Mouse (Mus musculus) heart, embryonic 10.5 days (tissue): ENCODE data around the gene Casp8. TPM values are rescaled to one million over a fixed set of nuclear protein-coding genes. Genes with fewer than 3 reads are reported as not detected.
"Not testable (repeated sequence)": the region's sequence is repeated elsewhere in the genome, so short reads cannot be mapped to it uniquely, and the experiment has no call there.

Experiments used
- DNase-seq: peaks from one replicate; pipeline ENCODE4 v3.0.0-alpha.2; 2017; ENCODE audit warnings: low spot score
- H3K27ac ChIP-seq: fragments of 300-500 bp; sonication (generic); 2 replicates; pipeline ENCODE4 v1.5.1; 2016; ENCODE audit warnings: mild to moderate bottlenecking
- H3K27me3 ChIP-seq: fragments of 300-500 bp; sonication (generic); 2 replicates; pipeline ENCODE4 v1.6.1; 2016; ENCODE audit warnings: mild to moderate bottlenecking; ENCODE audit not compliant: poor library complexity, insufficient read depth, severe bottlenecking
- H3K36me3 ChIP-seq: fragments of 300-500 bp; sonication (generic); 2 replicates; pipeline ENCODE4 v1.6.1; 2016; ENCODE audit warnings: mild to moderate bottlenecking, moderate library complexity
- H3K4me1 ChIP-seq: fragments of 300-500 bp; sonication (generic); 2 replicates; pipeline ENCODE4 v1.6.1; 2016; ENCODE audit warnings: mild to moderate bottlenecking
- H3K4me3 ChIP-seq: fragments of 300-500 bp; sonication (generic); 2 replicates; pipeline ENCODE4 v1.5.1; 2016; ENCODE audit warnings: mild to moderate bottlenecking, moderate library complexity
- H3K9me3 ChIP-seq: fragments of 300-500 bp; sonication (generic); 2 replicates; pipeline ENCODE4 v1.6.1; 2016; ENCODE audit warnings: mild to moderate bottlenecking, moderate library complexity
- WGBS: fragments of 180-500 bp; shearing (Covaris S2); methylation state at CpG from one replicate; pipeline ENCODE4 v1.1.7; 2016; 5-methylcytosine and 5-hydroxymethylcytosine counted together
- polyA plus RNA-seq: library from polyadenylated mRNA; unstranded; fragments of >200 nt; fragmentation: Nextera tagmentation; extraction: Ambion mirVana; gene quantifications from 2 replicates; pipeline ENCODE4 v1.2.1, GENCODE M21; 2016

Casp8 gene
- 24.5 and 25.0 TPM in 2 replicates for polyA plus RNA-seq

- H3K4me1 ChIP-seq, result peaks cover 4% of the 10 kb centered on the region; the same call in 1 of the 2 replicates
- no peaks in the 10 kb centered on the region for H3K27me3 ChIP-seq
- H3K4me3 ChIP-seq, result peak within 1 kb of the TSS; percentile 84
- no peaks in the 10 kb centered on the region for H3K9me3 ChIP-seq
- DNase-seq, result peak; percentile 84
- WGBS, result under 1% methylated on average over 42 of the region's 42 CpGs
- peaks cover 9% of the 10 kb centered on the region for H3K36me3 ChIP-seq
- peak within 1 kb of the TSS; percentile 87 for H3K27ac ChIP-seq
Measured at GRCm38 (mm10) chr1:58795291-58796058, at the start of gene Casp8. TSS of gene Casp8 (plus strand) at chr1:58795374.

GRCm38 (mm10) chr1:58746880-58747279, 48.3 kb upstream of the Casp8 start:
- H3K27ac ChIP-seq, result no peak overlapping the region
- DNase-seq, result no peak
- no peaks in the 10 kb centered on the region for H3K9me3 ChIP-seq
- no peaks in the 10 kb centered on the region for H3K4me1 ChIP-seq
- no peaks in the 10 kb centered on the region for H3K27me3 ChIP-seq
- no peak overlapping the region for H3K4me3 ChIP-seq
- WGBS, result 65% methylated on average over 9 of the region's 9 CpGs
- H3K36me3 ChIP-seq, result peaks cover 70% of the 10 kb centered on the region

- WGBS, result 91% methylated on average over 3 of the region's 3 CpGs
- Histone ChIP-seq H3K4me1 (no peaks in the 10 kb centered on the region), H3K36me3 (peaks cover 26% of the 10 kb centered on the region), H3K9me3 (no peaks in the 10 kb centered on the region), H3K27ac (no peak overlapping the region), H3K4me3 (no peak overlapping the region), H3K27me3 (no peaks in the 10 kb centered on the region)
- DNase-seq, result no peak
Measured at GRCm38 (mm10) chr1:58759451-58759850, 35.7 kb upstream of the Casp8 start.

- Histone ChIP-seq H3K27ac (no peak overlapping the region), H3K27me3 (no peaks in the 10 kb centered on the region), H3K36me3 (peaks cover 19% of the 10 kb centered on the region), H3K9me3 (no peaks in the 10 kb centered on the region), H3K4me3 (no peak overlapping the region), H3K4me1 (no peaks in the 10 kb centered on the region)
- DNase-seq, result no peak
- 79% methylated on average over 1 of the region's 1 CpGs for WGBS
Measured at GRCm38 (mm10) chr1:58760581-58760980, 34.6 kb upstream of the Casp8 start.

- H3K4me3 ChIP-seq, H3K9me3 ChIP-seq, H3K27me3 ChIP-seq, H3K27ac ChIP-seq, H3K4me1 ChIP-seq, DNase-seq: not testable (repeated sequence)
- H3K36me3 ChIP-seq, result peaks cover 11% of the 10 kb centered on the region; the same call in 1 of the 2 replicates
- 79% methylated on average over 5 of the region's 5 CpGs for WGBS
Measured at GRCm38 (mm10) chr1:58761391-58762275, 33.5 kb upstream of the Casp8 start.

GRCm38 (mm10) chr1:58762576-58762975, 32.6 kb upstream of the Casp8 start:
- WGBS, result 72% methylated on average over 5 of the region's 5 CpGs

GRCm38 (mm10) chr1:58766446-58766845, 28.7 kb upstream of the Casp8 start:
- H3K4me3 ChIP-seq, DNase-seq, H3K36me3 ChIP-seq, H3K4me1 ChIP-seq, H3K9me3 ChIP-seq, H3K27ac ChIP-seq, H3K27me3 ChIP-seq: not testable (repeated sequence)
- WGBS, result 88% methylated on average over 4 of the region's 4 CpGs

More at GRCm38 (mm10) chr1:58762576-58762975, 32.6 kb upstream of the Casp8 start:
- H3K27me3 ChIP-seq, result no peaks in the 10 kb centered on the region
- H3K36me3 ChIP-seq, result peaks cover 11% of the 10 kb centered on the region; the same call in 1 of the 2 replicates
- no peak for DNase-seq
- no peaks in the 10 kb centered on the region for H3K9me3 ChIP-seq
- H3K4me1 ChIP-seq, result no peaks in the 10 kb centered on the region
- no peak overlapping the region for H3K27ac ChIP-seq
- no peak overlapping the region for H3K4me3 ChIP-seq

- H3K4me3 ChIP-seq, result no peak overlapping the region
- DNase-seq, result no peak
- no peaks in the 10 kb centered on the region for H3K36me3 ChIP-seq
- H3K4me1 ChIP-seq, result no peaks in the 10 kb centered on the region
- no peak overlapping the region for H3K27ac ChIP-seq
- H3K27me3 ChIP-seq, result no peaks in the 10 kb centered on the region
- no peaks in the 10 kb centered on the region for H3K9me3 ChIP-seq
Measured at GRCm38 (mm10) chr1:58769136-58769535, 26.0 kb upstream of the Casp8 start.

- Histone ChIP-seq H3K9me3 (no peaks in the 10 kb centered on the region), H3K27ac (no peak overlapping the region), H3K36me3 (no peaks in the 10 kb centered on the region), H3K27me3 (no peaks in the 10 kb centered on the region), H3K4me1 (no peaks in the 10 kb centered on the region), H3K4me3 (no peak overlapping the region)
- 54% methylated on average over 9 of the region's 9 CpGs for WGBS
- no peak for DNase-seq
Measured at GRCm38 (mm10) chr1:58769701-58770100, 25.5 kb upstream of the Casp8 start.

- DNase-seq, result no peak
- Histone ChIP-seq H3K27ac (no peak overlapping the region), H3K4me3 (no peak overlapping the region), H3K27me3 (no peaks in the 10 kb centered on the region), H3K9me3 (no peaks in the 10 kb centered on the region), H3K36me3 (no peaks in the 10 kb centered on the region), H3K4me1 (no peaks in the 10 kb centered on the region)
- WGBS, result 27% methylated on average over 7 of the region's 7 CpGs
Measured at GRCm38 (mm10) chr1:58770111-58770720, 25.0 kb upstream of the Casp8 start.

- Histone ChIP-seq H3K9me3 (no peaks in the 10 kb centered on the region; the same call in 1 of the 2 replicates), H3K4me3 (no peak overlapping the region), H3K36me3 (no peaks in the 10 kb centered on the region), H3K27ac (no peak overlapping the region), H3K27me3 (no peaks in the 10 kb centered on the region), H3K4me1 (no peaks in the 10 kb centered on the region)
- 62% methylated on average over 3 of the region's 3 CpGs for whole genome bisulfite sequencing
- DNase-seq, result no peak
Measured at GRCm38 (mm10) chr1:58772084-58772483, 23.1 kb upstream of the Casp8 start.

GRCm38 (mm10) chr1:58773280-58773679, 21.9 kb upstream of the Casp8 start:
- no peaks in the 10 kb centered on the region for H3K4me1 ChIP-seq
- no peak overlapping the region for H3K4me3 ChIP-seq
- no peak overlapping the region for H3K27ac ChIP-seq
- H3K9me3 ChIP-seq, result peaks cover 3% of the 10 kb centered on the region; the same call in 1 of the 2 replicates
- no peaks in the 10 kb centered on the region for H3K27me3 ChIP-seq
- no peak for DNase-seq
- H3K36me3 ChIP-seq, result no peaks in the 10 kb centered on the region

- H3K27ac ChIP-seq, result no peak overlapping the region
- no peak overlapping the region for H3K4me3 ChIP-seq
- WGBS, result 72% methylated on average over 2 of the region's 2 CpGs
- no peaks in the 10 kb centered on the region for H3K36me3 ChIP-seq
- H3K4me1 ChIP-seq, result no peaks in the 10 kb centered on the region
- no peak for DNase-seq
- H3K27me3 ChIP-seq, result no peaks in the 10 kb centered on the region
- peaks cover 3% of the 10 kb centered on the region; the same call in 1 of the 2 replicates for H3K9me3 ChIP-seq
Measured at GRCm38 (mm10) chr1:58773905-58774304, 21.3 kb upstream of the Casp8 start.
